Mouse (Mus musculus) heart, embryonic 16.5 days (tissue): ENCODE data around the gene Cyb5d1. TPM values are rescaled to one million over a fixed set of nuclear protein-coding genes. Genes with fewer than 3 reads are reported as not detected.
A peak's percentile ranks its signal among the peaks of the same experiment; 100 is the strongest.
"Not testable (repeated sequence)": the region's sequence is repeated elsewhere in the genome, so short reads cannot be mapped to it uniquely, and the experiment has no call there.

Source experiments
- ATAC-seq: fragments of 200-750 bp; cut with Nextera tagmentation; replicated peaks from 2 replicates; pipeline ENCODE4 v1.8.0; 2017; ENCODE audit warnings: moderate number of reproducible peaks; ENCODE audit not compliant: insufficient read depth, low FRiP score; ENCODE audit errors: extremely low read depth
- H3K27ac ChIP-seq: fragments of 300-500 bp; sonication (generic); 2 replicates; pipeline ENCODE4 v1.5.1; 2014; ENCODE audit warnings: mild to moderate bottlenecking, low read length, control low read depth, moderate library complexity
- H3K27me3 ChIP-seq: fragments of 300-500 bp; sonication (generic); 2 replicates; pipeline ENCODE4 v1.6.1; 2014; ENCODE audit warnings: low read length, mixed read lengths; ENCODE audit not compliant: control insufficient read depth, insufficient read depth
- H3K36me3 ChIP-seq: fragments of 300-500 bp; sonication (generic); 2 replicates; pipeline ENCODE4 v1.6.1; 2014; ENCODE audit not compliant: control insufficient read depth, insufficient read depth
- H3K4me1 ChIP-seq: fragments of 300-500 bp; sonication (generic); 2 replicates; pipeline ENCODE4 v1.6.1; 2014; ENCODE audit warnings: low read length, mixed read lengths; ENCODE audit not compliant: control insufficient read depth, insufficient read depth
- H3K4me2 ChIP-seq: fragments of 300-500 bp; sonication (generic); 2 replicates; pipeline ENCODE4 v1.6.1; 2014; ENCODE audit warnings: low read depth, mild to moderate bottlenecking, control low read depth, low read length
- H3K4me3 ChIP-seq: fragments of 300-500 bp; sonication (generic); 2 replicates; pipeline ENCODE4 v1.5.1; 2014; ENCODE audit warnings: mild to moderate bottlenecking, control low read depth, low read length
- H3K9ac ChIP-seq: fragments of 300-500 bp; sonication (generic); 2 replicates; pipeline ENCODE4 v1.6.1; 2014; ENCODE audit warnings: low read length, control low read depth
- H3K9me3 ChIP-seq: fragments of 300-500 bp; sonication (generic); replicated peaks from 2 replicates; pipeline ENCODE4 v1.6.1; 2016; ENCODE audit warnings: low read length; ENCODE audit not compliant: control insufficient read depth
- WGBS: fragments of 180-500 bp; shearing (Covaris S2); extraction: QIAGEN DNeasy Blood & Tissue Kit; methylation state at CpG from one replicate; pipeline ENCODE4 v1.1.7; 2014; 5-methylcytosine and 5-hydroxymethylcytosine counted together
- polyA plus RNA-seq: library from polyadenylated mRNA; unstranded; fragments of >200 nt; fragmentation: Nextera tagmentation; extraction: Ambion mirVana; gene quantifications from 2 replicates; pipeline ENCODE4 v1.2.1, GENCODE M21; 2015

Gene Cyb5d1
- polyA plus RNA-seq: 25.4 and 27.6 TPM in 2 replicates

DNA sequence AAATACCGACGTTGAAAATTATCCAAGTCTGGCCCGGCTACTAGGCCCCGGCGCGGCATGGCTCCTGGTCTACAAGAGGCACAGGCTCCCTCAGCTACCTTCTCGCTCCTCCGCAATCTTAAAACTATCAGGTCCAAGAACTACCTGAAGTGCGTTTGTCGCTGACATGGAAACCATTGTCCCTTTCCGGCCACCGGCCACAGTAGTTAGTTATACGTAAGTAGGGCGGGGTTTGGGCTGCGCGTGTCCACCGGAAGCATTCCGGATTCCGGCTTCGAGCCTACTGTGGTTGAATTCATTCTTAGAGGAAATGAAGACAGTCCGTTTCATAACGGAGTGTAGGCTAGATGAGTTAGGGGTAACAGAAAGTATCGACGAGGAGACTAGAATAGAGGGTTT, at the start of gene Cyb5d1, which contains the start of gene Naa38:
TSS of gene Cyb5d1 (minus strand) at position 397 of the 399 bp plus-strand sequence.
TSS of gene Naa38 (plus strand) at position 253 of the 399 bp plus-strand sequence.
- H3K9ac ChIP-seq: peak within 1 kb of the TSS; percentile 96
- ATAC-seq: peak; percentile 64
- peak within 1 kb of the TSS; percentile 83 for H3K4me3 ChIP-seq
- H3K4me1 ChIP-seq: peaks cover 22% of the 10 kb centered on the region
- H3K27ac ChIP-seq: peak within 1 kb of the TSS; percentile 99
- H3K36me3 ChIP-seq, H3K27me3 ChIP-seq, H3K9me3 ChIP-seq: not testable (repeated sequence)
- peak within 1 kb of the TSS; percentile 72 for H3K4me2 ChIP-seq
- under 1% methylated on average over 21 of the region's 24 CpGs for WGBS

DNA sequence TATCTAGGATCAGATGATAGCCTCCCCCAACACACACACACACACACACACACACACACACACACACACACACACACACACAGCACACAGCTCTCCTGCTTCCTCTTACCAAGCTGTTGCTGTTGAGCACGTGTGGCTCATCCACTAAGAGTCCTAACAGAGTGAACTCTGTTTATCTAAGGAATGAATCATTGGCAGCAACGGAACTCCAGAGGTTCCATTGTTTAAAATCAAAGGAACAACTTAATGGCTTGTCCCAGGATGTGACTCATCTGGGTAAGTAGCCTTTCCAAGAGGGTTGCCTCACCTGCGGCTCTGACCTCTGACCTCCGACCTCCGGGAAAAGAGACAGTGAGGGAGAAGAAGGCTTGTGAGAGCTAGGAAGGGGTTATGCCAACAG, 47.9 kb upstream of the Cyb5d1 start:
- Histone ChIP-seq H3K9me3 (no peaks in the 10 kb centered on the region; the same call in 1 of the 2 replicates), H3K4me2 (no peak overlapping the region), H3K36me3 (no peaks in the 10 kb centered on the region), H3K4me1 (no peaks in the 10 kb centered on the region), H3K9ac (no peak overlapping the region), H3K27ac (peak overlapping the region; percentile 43; the same call in 1 of the 2 replicates), H3K4me3 (no peak overlapping the region), H3K27me3 (no peaks in the 10 kb centered on the region)
- ATAC-seq: peak; percentile 49
- WGBS: 36% methylated on average over 5 of the region's 5 CpGs

DNA sequence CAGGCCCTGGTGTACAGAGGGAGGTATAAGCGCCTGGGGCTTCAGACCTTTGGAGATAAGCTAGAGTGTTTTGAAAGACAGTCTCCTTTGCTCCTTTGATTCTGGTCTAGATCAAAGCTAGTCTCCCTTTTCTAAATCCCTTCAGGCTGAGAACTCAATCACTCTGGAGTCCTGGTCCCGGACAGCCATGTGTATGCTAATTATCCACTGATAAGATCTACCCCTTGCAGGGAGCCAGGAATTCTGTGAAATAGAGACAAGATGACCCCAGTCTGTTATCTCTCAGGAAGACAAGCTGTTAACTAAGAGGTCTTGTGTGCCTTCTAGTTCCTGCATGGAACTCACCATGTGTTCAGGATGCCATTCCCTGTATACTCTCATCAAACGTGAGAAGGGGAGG, 41.9 kb upstream of the Cyb5d1 start:
- ATAC-seq: no peak
- H3K4me3 ChIP-seq: no peak overlapping the region

DNA sequence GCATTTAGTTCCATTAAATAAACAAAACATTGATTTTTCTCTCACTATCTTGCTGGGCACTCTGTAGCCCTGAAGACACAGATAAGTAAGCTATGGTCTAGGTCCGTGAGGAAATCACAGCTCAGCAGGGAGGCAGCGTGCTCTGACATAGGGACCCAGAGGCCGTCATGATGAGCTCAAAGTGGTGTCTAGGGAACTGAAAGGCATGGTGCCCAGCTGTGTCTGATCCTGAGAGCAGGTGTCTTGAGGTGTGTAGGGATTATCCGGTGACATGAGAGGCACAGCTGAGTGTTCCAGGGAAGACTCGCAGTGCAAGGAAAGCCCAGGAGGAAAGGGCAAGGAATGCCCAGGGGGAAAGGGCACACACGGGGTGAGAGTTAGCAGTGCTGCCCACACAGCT, 37.8 kb upstream of the Cyb5d1 start:
- Histone ChIP-seq H3K27me3 (no peaks in the 10 kb centered on the region), H3K9me3 (no peaks in the 10 kb centered on the region), H3K36me3 (no peaks in the 10 kb centered on the region), H3K4me1 (0 out of 2 replicates have a peak, but pooled peaks cover 2% of the 10 kb centered on the region), H3K4me3 (no peak overlapping the region), H3K9ac (no peak overlapping the region), H3K27ac (no peak overlapping the region), H3K4me2 (no peak overlapping the region)
- 60% methylated on average over 6 of the region's 6 CpGs for WGBS
- ATAC-seq: no peak

More for the DNA sequence above, 41.9 kb upstream of the Cyb5d1 start:
- no peak overlapping the region for H3K4me2 ChIP-seq
- H3K9me3 ChIP-seq: no peaks in the 10 kb centered on the region
- H3K27me3 ChIP-seq: no peaks in the 10 kb centered on the region
- no peaks in the 10 kb centered on the region for H3K4me1 ChIP-seq
- H3K36me3 ChIP-seq: no peaks in the 10 kb centered on the region
- no peak overlapping the region for H3K9ac ChIP-seq
- 47% methylated on average over 3 of the region's 3 CpGs for WGBS
- H3K27ac ChIP-seq: no peak overlapping the region

DNA sequence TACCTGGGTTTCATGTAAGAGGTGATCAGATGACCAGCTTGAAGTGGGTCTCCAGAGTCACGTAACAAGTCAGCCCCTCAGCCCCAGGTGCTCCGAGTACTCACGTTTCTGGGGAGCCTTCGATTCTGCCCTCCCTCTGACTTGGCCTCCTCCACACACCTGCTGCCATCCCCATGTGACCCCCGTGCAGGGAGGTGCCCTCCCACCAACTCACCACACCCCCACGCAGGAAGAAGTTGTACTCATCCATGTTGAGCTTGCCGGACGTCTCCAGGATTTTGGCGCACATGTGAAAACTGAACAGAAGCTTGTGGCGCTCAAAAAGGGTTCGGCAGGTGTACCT, 37.2 kb upstream of the Cyb5d1 start:
- WGBS: 66% methylated on average over 11 of the region's 11 CpGs
- Histone ChIP-seq H3K27me3 (no peaks in the 10 kb centered on the region), H3K4me1 (0 out of 2 replicates have a peak, but pooled peaks cover 2% of the 10 kb centered on the region), H3K27ac (no peak overlapping the region), H3K9me3 (no peaks in the 10 kb centered on the region), H3K36me3 (no peaks in the 10 kb centered on the region), H3K9ac (no peak overlapping the region), H3K4me2 (no peak overlapping the region), H3K4me3 (no peak overlapping the region)
- no peak for ATAC-seq

DNA sequence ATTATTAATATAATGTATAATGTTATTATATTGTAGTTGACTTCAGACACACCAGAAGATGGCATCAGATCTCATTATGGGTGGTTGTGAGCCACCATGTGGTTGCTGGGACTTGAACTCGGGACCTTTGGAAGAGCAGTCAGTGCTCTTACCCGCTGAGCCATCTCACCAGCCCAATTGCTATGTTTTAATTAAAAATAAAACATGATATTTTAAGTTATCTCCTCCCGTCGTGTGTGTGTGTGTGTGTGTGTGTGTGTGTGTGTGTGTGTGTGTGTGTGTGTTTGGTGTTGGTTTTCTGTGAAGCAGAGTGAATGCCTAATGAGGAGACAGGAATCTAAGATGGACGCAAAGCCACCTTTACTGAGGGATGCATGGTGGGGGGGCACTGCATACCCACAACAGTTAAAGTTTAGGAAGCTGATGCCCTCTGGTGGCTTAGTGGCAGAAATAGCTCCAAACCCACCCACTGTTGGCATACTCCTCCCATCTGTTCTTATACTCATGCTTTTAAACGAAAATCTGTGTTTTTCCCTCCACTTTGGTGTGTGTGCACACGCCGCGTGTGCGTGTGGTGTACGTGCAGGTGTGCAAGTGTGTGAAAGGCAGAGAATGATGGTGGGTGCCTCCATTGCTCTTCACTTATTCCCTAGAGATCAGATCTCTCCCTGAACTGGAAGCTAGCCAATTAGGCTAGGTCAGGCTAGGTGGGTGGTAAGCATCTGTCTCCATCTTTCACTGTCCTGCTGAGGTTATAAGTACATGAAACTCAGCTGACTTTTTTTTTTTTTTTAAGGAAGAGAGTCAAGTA, 36.6 kb upstream of the Cyb5d1 start:
- Histone ChIP-seq H3K9me3 (no peaks in the 10 kb centered on the region), H3K27me3 (no peaks in the 10 kb centered on the region), H3K9ac (no peak overlapping the region), H3K4me2 (no peak overlapping the region), H3K4me1 (0 out of 2 replicates have a peak, but pooled peaks cover 2% of the 10 kb centered on the region), H3K36me3 (no peaks in the 10 kb centered on the region), H3K27ac (no peak overlapping the region), H3K4me3 (no peak overlapping the region)
- ATAC-seq: peak; percentile 71
- 41% methylated on average over 11 of the region's 11 CpGs for WGBS

DNA sequence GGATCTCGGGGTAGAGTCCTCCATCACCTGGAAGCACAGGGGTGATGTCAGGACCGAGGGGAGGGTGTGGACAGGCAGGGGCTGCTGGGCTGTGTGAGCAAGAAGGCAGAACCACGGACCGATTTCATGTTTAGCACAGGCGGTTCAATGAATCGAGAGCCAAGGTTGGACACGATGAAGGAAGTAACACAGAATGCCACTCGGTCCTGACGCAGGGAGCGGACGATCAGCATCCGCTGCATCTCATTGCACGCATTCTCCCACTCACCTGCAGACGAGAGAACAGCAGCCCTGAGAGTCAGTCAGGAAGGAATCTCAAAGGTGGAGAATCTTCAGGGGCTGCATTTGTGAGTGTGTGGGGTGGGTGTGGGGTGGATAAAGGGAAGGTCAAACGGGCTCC, 35.2 kb upstream of the Cyb5d1 start:
- H3K4me1 ChIP-seq: 0 out of 2 replicates have a peak, but pooled peaks cover 2% of the 10 kb centered on the region
- no peaks in the 10 kb centered on the region for H3K9me3 ChIP-seq
- 89% methylated on average over 15 of the region's 15 CpGs for WGBS
- H3K4me2 ChIP-seq: no peak overlapping the region
- no peak overlapping the region for H3K27ac ChIP-seq
- H3K4me3 ChIP-seq: no peak overlapping the region
- ATAC-seq: no peak
- no peak overlapping the region for H3K9ac ChIP-seq
- no peaks in the 10 kb centered on the region for H3K36me3 ChIP-seq
- no peaks in the 10 kb centered on the region for H3K27me3 ChIP-seq

DNA sequence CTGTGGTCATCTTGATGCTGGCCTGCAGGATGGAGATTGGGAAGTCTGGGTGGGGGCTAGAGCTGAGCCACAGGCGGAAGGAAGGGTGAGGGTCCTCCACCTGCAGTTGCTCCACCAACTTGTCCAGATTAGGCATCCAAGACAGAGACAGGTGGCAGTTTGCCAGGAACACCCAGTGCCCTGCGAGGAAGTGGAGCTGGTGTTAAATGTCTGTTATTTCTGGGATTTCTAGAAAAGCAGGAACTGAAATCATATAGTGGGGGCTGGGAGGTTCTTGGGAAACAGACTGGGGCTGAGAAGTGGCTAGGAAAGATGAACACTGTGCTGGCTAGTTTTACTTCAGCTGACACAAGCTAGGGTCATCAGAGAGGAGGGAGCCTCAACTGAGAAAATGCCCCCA, 33.9 kb upstream of the Cyb5d1 start:
- Histone ChIP-seq H3K4me1 (0 out of 2 replicates have a peak, but pooled peaks cover 2% of the 10 kb centered on the region), H3K36me3 (no peaks in the 10 kb centered on the region), H3K27ac (no peak overlapping the region), H3K4me2 (no peak overlapping the region), H3K9me3 (no peaks in the 10 kb centered on the region), H3K27me3 (no peaks in the 10 kb centered on the region), H3K4me3 (no peak overlapping the region), H3K9ac (no peak overlapping the region)
- WGBS: 19% methylated on average over 2 of the region's 2 CpGs
- no peak for ATAC-seq

DNA sequence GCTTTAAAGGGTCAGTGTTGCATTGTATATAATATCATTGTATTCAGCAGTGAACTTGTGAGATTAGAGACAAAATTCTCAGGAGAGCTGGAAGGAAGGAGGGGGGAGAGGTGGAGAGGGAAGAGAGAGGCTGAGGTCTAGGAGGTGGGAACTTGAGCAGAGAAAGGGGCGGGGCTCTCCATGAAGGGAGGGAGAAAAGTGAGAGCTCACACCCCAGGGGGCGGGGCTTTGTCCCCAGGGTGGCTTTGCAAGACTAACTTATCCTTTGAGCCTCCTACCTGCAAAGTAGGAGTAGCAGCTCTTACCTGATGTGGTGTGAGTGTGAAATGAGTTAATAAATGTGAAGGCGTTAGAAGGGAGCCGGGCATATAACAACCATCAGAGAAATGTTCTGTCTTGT, 33.3 kb upstream of the Cyb5d1 start:
- Histone ChIP-seq H3K27ac (no peak overlapping the region), H3K4me1 (0 out of 2 replicates have a peak, but pooled peaks cover 2% of the 10 kb centered on the region), H3K36me3 (no peaks in the 10 kb centered on the region), H3K9ac (no peak overlapping the region), H3K9me3 (no peaks in the 10 kb centered on the region), H3K27me3 (no peaks in the 10 kb centered on the region), H3K4me2 (no peak overlapping the region), H3K4me3 (no peak overlapping the region)
- 0 out of 2 replicates have a peak, but pooled peaks have one; percentile 35 for ATAC-seq
- 21% methylated on average over 4 of the region's 4 CpGs for WGBS
